Mouse (Mus musculus): Measurements from ENCODE around the gene Cadm1. TPM values are rescaled to one million over a fixed set of nuclear protein-coding genes. Genes with fewer than 3 reads are reported as not detected.

Cadm1 gene
- polyA plus RNA-seq, 1 experiment from 2014 or later: 68.4 TPM

- DNase-seq (ENCODE audit: low spot score): no peak
- Histone ChIP-seq H3K27me3 (ENCODE audit: insufficient read depth, poor library complexity, severe bottlenecking) (no peaks in the 10 kb centered on the region), H3K9me3 (no peaks in the 10 kb centered on the region), H3K4me1 (peaks cover 14% of the 10 kb centered on the region), H3K4me3 (peak overlapping the region; percentile 43), H3K36me3 (no peaks in the 10 kb centered on the region), H3K27ac (no peak overlapping the region; the same call in 1 of the 2 replicates)
- 46% methylated on average over 10 of the region's 10 CpGs for WGBS
Observed at GRCm38 (mm10) chr9:47829204-47829603, 299.2 kb downstream of the Cadm1 start.

DNA sequence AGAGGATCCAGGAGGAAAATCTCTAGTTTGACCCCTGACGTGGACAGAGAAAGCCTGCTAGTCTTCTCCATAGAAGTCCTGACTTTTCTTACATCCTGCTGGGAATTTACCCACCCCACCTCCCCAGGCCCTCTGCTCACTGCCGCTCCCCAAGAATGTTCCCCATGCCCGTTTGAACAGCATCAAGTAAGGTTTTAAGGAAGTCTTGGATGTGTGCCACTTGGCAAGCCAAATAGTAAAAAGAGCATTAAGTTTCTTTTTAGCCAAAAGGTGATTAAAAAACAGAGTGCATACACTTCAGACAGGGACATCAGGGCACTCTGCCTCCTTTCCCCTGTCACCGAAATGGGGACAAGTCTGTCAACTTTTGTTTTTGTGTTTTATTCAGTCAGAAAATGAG lies 299.9 kb downstream of the Cadm1 start:
- peaks cover 14% of the 10 kb centered on the region for H3K4me1 ChIP-seq
- no peaks in the 10 kb centered on the region for H3K9me3 ChIP-seq
- no peak overlapping the region for H3K4me3 ChIP-seq
- WGBS: 66% methylated on average over 4 of the region's 4 CpGs
- no peak overlapping the region for H3K27ac ChIP-seq
- no peaks in the 10 kb centered on the region for H3K36me3 ChIP-seq
- DNase-seq (ENCODE audit: low spot score): no peak
- H3K27me3 ChIP-seq (ENCODE audit: insufficient read depth, poor library complexity, severe bottlenecking): no peaks in the 10 kb centered on the region

- no peak overlapping the region for H3K27ac ChIP-seq
- peaks cover 14% of the 10 kb centered on the region for H3K4me1 ChIP-seq
- no peaks in the 10 kb centered on the region for H3K27me3 ChIP-seq (ENCODE audit: insufficient read depth, poor library complexity, severe bottlenecking)
- WGBS: 63% methylated on average over 4 of the region's 4 CpGs
- no peaks in the 10 kb centered on the region for H3K9me3 ChIP-seq
- no peak for DNase-seq (ENCODE audit: low spot score)
- H3K36me3 ChIP-seq: no peaks in the 10 kb centered on the region
- H3K4me3 ChIP-seq: no peak overlapping the region
Observed at GRCm38 (mm10) chr9:47831412-47831811, 301.4 kb downstream of the Cadm1 start.

- WGBS: 13% methylated on average over 8 of the region's 8 CpGs
- no peak for DNase-seq (ENCODE audit: low spot score)
- Histone ChIP-seq H3K36me3 (no peaks in the 10 kb centered on the region), H3K4me1 (peaks cover 4% of the 10 kb centered on the region), H3K9me3 (no peaks in the 10 kb centered on the region), H3K27me3 (ENCODE audit: insufficient read depth, poor library complexity, severe bottlenecking) (no peaks in the 10 kb centered on the region), H3K4me3 (no peak overlapping the region), H3K27ac (no peak overlapping the region)
Observed at GRCm38 (mm10) chr9:47838170-47838569, 308.2 kb downstream of the Cadm1 start.

DNA sequence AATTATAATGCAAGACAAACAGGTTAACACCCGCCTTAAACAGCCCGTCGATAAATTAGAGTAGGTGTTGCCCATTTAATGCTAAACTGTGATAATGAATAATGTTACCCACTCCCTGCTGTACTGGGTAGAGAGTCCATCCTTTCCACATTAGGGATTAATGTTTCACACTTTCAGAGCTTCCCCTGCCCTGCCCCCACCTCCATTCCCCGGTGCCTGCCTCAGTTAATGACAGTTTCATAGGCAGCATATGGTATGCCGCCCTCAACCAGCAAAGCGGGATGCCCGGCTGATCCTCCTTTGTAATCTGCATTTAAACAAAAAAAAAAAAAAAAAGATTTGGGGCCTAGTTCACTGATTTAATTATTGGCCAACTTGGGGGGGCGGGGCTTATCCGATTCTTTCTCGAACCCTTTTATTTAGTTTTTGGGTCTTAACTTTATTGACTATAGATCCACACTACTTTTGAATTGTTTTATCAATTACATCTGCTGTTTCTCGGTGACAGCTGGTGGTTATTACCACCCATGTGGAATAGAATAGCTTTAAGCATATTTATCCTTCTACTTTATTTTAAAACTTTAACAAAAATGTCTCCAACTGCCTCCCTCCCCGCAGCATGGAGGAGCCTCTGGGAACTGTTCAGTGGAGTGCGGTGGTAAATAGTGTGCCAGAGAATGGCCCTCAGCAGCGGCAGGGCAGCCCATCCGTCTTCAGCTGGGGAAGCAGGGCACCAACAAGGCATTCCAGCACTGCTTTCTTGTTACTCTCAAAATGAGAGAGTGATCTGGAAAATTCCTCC lies 309.1 kb downstream of the Cadm1 start:
- no peak overlapping the region for H3K4me3 ChIP-seq
- H3K9me3 ChIP-seq: no peaks in the 10 kb centered on the region
- no peak overlapping the region for H3K27ac ChIP-seq
- H3K27me3 ChIP-seq (ENCODE audit: insufficient read depth, poor library complexity, severe bottlenecking): 0 out of 2 replicates have a peak, but pooled peaks cover 4% of the 10 kb centered on the region
- peaks cover 4% of the 10 kb centered on the region for H3K4me1 ChIP-seq
- H3K36me3 ChIP-seq: no peaks in the 10 kb centered on the region
- WGBS: 40% methylated on average over 15 of the region's 15 CpGs
- DNase-seq (ENCODE audit: low spot score): no peak

GRCm38 (mm10) chr9:47839692-47840025 lies 309.7 kb downstream of the Cadm1 start:
- WGBS: 66% methylated on average over 10 of the region's 10 CpGs
- H3K4me3 ChIP-seq: no peak overlapping the region
- no peaks in the 10 kb centered on the region for H3K36me3 ChIP-seq

DNA sequence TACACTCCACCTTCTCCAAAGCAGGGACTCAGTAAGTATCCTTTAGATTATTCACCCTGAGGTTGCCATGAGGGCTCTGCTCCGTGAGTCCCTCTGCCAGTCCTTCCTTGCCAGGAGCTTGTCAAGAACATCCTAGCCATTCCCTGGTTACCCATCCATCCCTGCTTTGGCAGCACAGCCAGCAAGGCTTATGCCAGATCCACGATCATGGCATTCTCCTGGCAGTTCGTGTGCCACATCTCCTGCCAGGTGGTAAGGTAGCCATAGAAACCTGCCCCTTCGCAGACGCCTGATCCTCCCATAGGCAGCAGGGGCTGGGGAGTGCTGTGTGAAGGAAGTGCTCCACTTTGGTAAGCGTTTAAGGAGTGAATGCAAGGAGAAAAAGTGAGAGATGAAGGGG lies 313.4 kb downstream of the Cadm1 start:
- Histone ChIP-seq H3K36me3 (no peaks in the 10 kb centered on the region), H3K27ac (no peak overlapping the region), H3K27me3 (ENCODE audit: insufficient read depth, poor library complexity, severe bottlenecking) (0 out of 2 replicates have a peak, but pooled peaks cover 4% of the 10 kb centered on the region), H3K4me3 (no peak overlapping the region), H3K4me1 (peaks cover 17% of the 10 kb centered on the region), H3K9me3 (no peaks in the 10 kb centered on the region)
- no peak for DNase-seq (ENCODE audit: low spot score)
- 78% methylated on average over 6 of the region's 6 CpGs for WGBS

More at GRCm38 (mm10) chr9:47839692-47840025, 309.7 kb downstream of the Cadm1 start:
- no peak for DNase-seq (ENCODE audit: low spot score)
- Histone ChIP-seq H3K4me1 (peaks cover 4% of the 10 kb centered on the region), H3K27ac (no peak overlapping the region), H3K27me3 (ENCODE audit: insufficient read depth, poor library complexity, severe bottlenecking) (0 out of 2 replicates have a peak, but pooled peaks cover 4% of the 10 kb centered on the region), H3K9me3 (no peaks in the 10 kb centered on the region)

DNA sequence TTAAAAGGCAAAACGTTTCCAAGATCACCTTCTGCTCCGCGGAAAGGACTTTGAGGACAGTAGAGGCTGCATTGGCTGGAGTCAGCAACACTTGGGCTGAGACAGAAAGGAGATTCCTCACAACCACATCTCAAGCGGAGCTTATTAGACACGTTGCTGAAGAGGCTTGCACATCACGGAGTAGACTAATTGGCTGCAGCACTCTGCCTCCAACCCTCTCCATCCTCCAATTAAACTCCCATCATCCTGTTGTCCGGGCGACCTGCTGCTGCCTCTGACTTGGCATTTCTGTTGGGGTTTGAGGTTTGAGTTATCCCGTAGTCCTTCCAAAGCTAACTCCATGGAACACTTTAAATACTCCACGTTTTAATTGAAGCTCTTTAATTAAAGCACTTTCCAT lies 316.3 kb downstream of the Cadm1 start:
- no peak overlapping the region for H3K4me3 ChIP-seq
- no peaks in the 10 kb centered on the region for H3K9me3 ChIP-seq
- H3K27me3 ChIP-seq (ENCODE audit: insufficient read depth, poor library complexity, severe bottlenecking): 0 out of 2 replicates have a peak, but pooled peaks cover 4% of the 10 kb centered on the region
- no peaks in the 10 kb centered on the region for H3K36me3 ChIP-seq
- no peak for DNase-seq (ENCODE audit: low spot score)
- no peak overlapping the region for H3K27ac ChIP-seq
- H3K4me1 ChIP-seq: peaks cover 16% of the 10 kb centered on the region
- 80% methylated on average over 10 of the region's 10 CpGs for WGBS

DNA sequence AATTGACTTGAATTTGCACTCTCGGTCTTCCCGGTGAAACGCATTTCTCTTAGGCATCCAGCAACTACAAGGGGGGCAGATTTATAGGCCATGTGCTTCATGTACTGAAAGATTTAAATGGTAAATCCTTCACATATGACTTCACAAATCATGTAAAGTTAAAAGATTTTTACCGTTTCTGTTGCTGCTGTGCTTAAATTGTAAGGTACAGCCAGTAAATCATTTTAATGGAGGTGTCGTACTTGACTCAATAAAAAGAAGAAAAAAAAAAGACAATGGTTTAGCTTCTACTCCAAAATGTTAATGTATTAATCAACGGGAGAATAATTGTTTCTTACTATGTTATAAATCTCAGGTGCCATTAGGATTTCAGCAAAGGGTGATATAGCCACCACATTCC lies 317.0 kb downstream of the Cadm1 start:
- Histone ChIP-seq H3K36me3 (no peaks in the 10 kb centered on the region), H3K4me3 (no peak overlapping the region), H3K4me1 (peaks cover 22% of the 10 kb centered on the region), H3K27me3 (ENCODE audit: insufficient read depth, poor library complexity, severe bottlenecking) (0 out of 2 replicates have a peak, but pooled peaks cover 4% of the 10 kb centered on the region), H3K27ac (no peak overlapping the region), H3K9me3 (no peaks in the 10 kb centered on the region)
- WGBS: 86% methylated on average over 6 of the region's 6 CpGs
- DNase-seq (ENCODE audit: low spot score): no peak

GRCm38 (mm10) chr9:47847797-47848196 lies 317.8 kb downstream of the Cadm1 start:
- 22% methylated on average over 4 of the region's 4 CpGs for WGBS
- Histone ChIP-seq H3K9me3 (no peaks in the 10 kb centered on the region), H3K4me1 (peaks cover 22% of the 10 kb centered on the region), H3K36me3 (no peaks in the 10 kb centered on the region), H3K27ac (peak overlapping the region; percentile 22; the same call in 1 of the 2 replicates), H3K27me3 (ENCODE audit: insufficient read depth, poor library complexity, severe bottlenecking) (0 out of 2 replicates have a peak, but pooled peaks cover 4% of the 10 kb centered on the region), H3K4me3 (no peak overlapping the region)
- DNase-seq (ENCODE audit: low spot score): no peak

- 61% methylated on average over 5 of the region's 5 CpGs for WGBS
- no peaks in the 10 kb centered on the region for H3K9me3 ChIP-seq
- H3K27me3 ChIP-seq (ENCODE audit: insufficient read depth, poor library complexity, severe bottlenecking): no peaks in the 10 kb centered on the region
- no peaks in the 10 kb centered on the region for H3K36me3 ChIP-seq
- H3K4me3 ChIP-seq: no peak overlapping the region
- DNase-seq (ENCODE audit: low spot score): no peak
- H3K27ac ChIP-seq: no peak overlapping the region
- H3K4me1 ChIP-seq: peaks cover 22% of the 10 kb centered on the region
Observed at GRCm38 (mm10) chr9:47848745-47849144, 318.8 kb downstream of the Cadm1 start.

- Histone ChIP-seq H3K27me3 (ENCODE audit: insufficient read depth, poor library complexity, severe bottlenecking) (no peaks in the 10 kb centered on the region), H3K4me3 (no peak overlapping the region), H3K36me3 (no peaks in the 10 kb centered on the region), H3K27ac (no peak overlapping the region), H3K4me1 (peaks cover 7% of the 10 kb centered on the region), H3K9me3 (no peaks in the 10 kb centered on the region)
- WGBS: 83% methylated on average over 8 of the region's 8 CpGs
- DNase-seq (ENCODE audit: low spot score): no peak
Observed at GRCm38 (mm10) chr9:47856311-47856710, 326.3 kb downstream of the Cadm1 start.

- no peak overlapping the region for H3K27ac ChIP-seq
- WGBS: 86% methylated on average over 7 of the region's 7 CpGs
- DNase-seq (ENCODE audit: low spot score): no peak
- H3K9me3 ChIP-seq: no peaks in the 10 kb centered on the region
- no peaks in the 10 kb centered on the region for H3K27me3 ChIP-seq (ENCODE audit: insufficient read depth, poor library complexity, severe bottlenecking)
- H3K36me3 ChIP-seq: no peaks in the 10 kb centered on the region
- no peak overlapping the region for H3K4me3 ChIP-seq
- H3K4me1 ChIP-seq: peaks cover 9% of the 10 kb centered on the region
Observed at GRCm38 (mm10) chr9:47857235-47857634, 327.3 kb downstream of the Cadm1 start.

All from heart, embryonic 10.5 days (tissue).